Mouse (Mus musculus) right cerebral cortex, postnatal 14 days (tissue): ENCODE results near the gene S100a2.

Source experiments
- DNase-seq: peaks from one replicate; pipeline ENCODE4 v3.0.0; 2022

The S100a2 gene

DNA sequence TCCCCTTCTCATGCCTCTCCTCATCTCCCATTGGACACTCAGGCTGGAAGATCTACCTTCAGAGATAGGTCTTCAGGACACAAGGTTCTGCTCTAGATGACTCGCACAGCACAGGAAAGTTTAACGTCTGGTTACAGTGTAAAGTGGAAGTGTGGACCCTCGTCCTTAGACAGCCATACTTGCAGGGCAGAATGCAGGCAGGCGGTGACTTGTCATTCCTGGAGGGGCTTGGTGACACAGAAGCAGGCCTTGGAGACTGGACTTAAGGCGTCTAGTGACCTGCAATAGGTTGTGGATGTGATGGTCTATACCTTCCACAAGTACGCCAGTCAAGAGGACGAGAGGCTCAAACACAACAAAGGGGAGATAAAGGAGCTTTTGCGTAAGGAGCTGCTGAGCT, at the start of gene S100a2:
TSS of gene S100a2 (plus strand) at position 301 of the 400 bp plus-strand sequence.
- DNase-seq = no peak

GRCm38 (mm10) chr3:90540904-90541303, 49.1 kb upstream of the S100a2 start:
- no peak for DNase-seq

DNA sequence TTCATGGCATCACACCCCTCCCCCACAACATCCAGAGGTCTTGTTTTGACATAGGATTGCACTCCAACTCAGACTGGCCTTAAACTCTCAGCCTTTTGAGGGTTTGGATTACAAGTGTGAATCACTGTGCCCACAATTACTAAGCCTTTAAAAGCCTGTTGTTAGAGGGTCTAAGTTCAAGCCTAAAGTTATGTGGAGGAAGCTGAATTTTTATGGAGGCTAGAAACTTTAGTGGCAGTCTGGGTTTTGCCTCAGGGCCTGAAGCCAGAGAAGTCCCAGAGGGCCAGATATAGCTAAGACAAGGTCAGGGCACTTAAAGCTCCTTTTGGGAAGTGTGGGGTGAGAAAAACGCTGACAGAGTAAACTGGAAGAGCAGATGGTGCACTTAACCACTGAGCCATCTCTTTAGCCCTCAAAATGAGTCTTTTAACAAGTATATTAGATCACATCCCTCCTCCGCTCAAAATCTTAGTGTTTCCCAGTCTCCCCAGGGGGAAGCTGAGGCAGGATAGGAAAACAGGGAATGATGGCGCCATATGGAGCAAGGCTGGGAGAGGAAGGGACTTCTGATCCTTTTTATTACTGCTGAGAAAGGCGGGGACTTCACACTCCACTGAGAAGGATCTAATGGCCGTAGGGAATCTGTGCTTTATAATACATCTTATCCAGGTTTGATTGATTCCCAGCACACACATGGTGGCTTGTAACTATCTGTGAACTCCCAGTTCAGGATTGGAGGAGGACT, 40.2 kb upstream of the S100a2 start:
- DNase-seq = no peak

DNA sequence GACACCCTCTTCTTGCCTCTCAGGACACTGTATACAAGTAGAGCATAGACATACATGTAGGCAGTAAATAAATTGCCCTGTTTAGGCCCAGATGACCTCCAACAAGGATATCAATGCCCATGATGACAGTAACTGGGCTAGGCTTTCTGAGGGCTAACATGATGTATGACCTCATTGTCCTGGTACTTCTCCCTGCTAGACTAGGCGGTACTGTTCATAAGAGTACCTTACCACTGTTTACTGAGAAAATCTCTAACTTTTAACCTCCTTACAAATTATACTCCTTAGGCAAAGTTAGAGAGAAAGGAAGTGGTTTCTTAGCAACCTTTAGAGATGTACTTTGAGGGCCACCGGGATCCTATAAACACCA, 39.6 kb upstream of the S100a2 start:
- no peak for DNase-seq

DNA sequence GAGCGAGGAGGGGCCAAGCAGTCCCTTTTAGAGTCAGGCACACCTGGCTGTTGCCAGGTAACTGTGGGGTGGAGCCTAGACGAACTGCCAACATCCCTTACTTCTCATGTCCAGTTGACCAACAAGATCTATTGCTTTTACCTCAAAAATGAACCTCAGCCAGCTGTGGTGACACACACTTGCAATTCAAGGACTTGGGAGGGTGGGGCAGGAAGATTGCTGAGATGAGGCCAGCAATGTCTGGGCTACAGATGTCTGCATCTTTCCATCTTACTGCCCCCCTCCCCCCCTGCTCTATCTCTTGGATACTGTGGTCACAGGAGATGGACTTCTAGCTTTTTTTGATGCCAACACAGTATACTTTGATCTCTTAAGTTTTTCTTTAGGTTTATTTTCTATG, 37.8 kb upstream of the S100a2 start:
- no peak for DNase-seq

DNA sequence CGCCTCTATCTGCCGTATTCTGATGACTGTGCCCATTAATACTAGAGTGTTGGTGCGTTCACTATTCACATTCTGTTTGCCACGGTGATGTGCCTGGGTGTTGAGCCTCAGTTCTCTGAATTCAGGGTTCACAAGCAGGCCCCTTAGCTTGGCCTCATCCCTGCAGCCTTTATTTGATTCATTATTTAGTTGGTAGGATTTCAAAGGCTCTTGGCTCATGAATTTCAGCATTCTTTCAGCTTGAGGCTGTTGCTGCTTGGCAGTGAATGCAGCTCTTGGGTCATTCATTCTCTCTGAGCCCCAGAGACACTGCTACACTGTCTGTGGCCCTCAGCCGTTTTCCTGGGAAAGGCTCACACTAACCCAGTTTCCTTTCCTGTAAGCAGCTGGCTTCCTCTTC, 34.1 kb upstream of the S100a2 start:
- no peak for DNase-seq

- DNase-seq = no peak
These were observed 29.9 kb upstream of the S100a2 start, which contains the start of gene S100a3 for GRCm38 (mm10) chr3:90560008-90560628. Gene S100a3, plus strand, starts transcription at chr3:90560578.

DNA sequence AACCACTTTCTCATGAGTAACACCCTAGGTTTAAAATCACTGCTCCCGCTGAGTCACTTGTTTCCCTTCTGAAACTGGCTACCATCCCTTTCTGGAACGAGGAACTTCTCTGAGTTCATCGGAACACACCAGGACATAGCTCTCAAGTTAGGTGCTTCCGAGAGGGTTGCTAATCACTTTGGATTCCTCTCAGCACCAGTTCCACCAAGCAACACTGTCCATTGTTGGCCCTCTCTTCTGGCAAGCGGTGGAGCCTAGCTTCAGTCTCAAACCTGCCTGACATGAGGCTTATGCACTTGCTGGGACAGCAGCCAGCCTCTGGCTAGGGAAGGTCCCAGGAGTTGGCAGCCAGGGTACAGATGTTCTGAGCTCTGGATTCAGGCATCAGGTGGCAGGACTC, 15.4 kb upstream of the S100a2 start:
- DNase-seq = no peak

DNA sequence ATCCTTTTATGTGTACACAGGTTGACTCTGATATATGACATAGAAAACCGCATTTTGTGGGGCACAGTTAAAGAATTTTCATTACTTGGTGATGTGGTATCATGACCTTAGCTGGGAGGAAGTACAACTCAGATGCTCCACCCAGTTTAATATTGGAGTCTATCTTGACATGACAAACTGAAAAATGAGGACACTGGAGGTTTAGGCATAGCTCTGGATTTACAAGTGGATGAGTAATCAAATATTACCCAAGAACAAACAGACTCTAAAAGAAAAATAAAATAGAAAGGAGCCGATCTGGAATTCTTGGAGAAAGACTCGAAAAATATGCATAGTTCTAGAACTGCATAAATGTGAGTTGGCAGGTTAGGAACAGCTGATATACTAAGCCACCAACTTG, 14.7 kb upstream of the S100a2 start:
- no peak for DNase-seq

GRCm38 (mm10) chr3:90576351-90577001, 13.6 kb upstream of the S100a2 start:
- no peak for DNase-seq

DNA sequence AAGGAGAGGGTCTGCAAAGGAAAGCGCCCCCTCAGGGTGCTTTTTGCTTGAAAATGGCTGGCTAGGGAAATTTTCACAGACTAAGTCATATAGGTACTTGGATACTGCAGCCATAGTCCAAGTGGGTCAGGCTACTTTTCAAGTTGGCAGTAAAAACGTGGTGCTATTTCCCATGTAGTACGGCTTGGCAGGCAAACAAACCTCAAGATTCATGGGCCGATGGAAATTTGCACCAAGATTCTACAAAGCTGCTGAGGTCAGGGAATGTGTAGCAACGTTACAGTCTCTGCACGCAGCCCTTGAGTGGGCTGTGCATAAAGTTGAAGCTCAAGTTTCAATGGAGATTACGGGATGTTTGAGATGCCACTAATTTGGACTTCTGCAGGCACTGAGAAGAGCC, 10.6 kb upstream of the S100a2 start:
- DNase-seq = no peak

- no peak for DNase-seq
These were observed 8.9 kb upstream of the S100a2 start for GRCm38 (mm10) chr3:90581141-90581540.

DNA sequence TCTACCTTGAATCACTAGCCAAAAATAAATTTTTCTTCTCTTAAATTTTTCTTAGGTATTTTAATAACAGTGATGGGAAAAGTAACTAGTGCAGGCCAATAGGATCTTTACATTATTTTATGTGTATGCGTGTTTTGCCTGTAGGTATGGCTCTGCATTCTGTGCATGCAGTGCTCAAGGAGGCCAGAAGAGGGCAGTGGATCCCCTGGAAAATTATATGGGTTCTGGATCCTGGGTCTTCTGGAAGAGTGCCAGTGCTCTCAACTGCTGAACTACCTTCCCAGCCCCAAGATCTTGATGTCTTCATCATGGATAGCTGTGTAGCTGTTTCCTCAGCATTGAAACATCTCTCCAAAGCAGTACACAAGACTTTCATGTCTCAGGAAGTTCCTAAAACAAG, 7.9 kb upstream of the S100a2 start:
- DNase-seq = no peak

DNA sequence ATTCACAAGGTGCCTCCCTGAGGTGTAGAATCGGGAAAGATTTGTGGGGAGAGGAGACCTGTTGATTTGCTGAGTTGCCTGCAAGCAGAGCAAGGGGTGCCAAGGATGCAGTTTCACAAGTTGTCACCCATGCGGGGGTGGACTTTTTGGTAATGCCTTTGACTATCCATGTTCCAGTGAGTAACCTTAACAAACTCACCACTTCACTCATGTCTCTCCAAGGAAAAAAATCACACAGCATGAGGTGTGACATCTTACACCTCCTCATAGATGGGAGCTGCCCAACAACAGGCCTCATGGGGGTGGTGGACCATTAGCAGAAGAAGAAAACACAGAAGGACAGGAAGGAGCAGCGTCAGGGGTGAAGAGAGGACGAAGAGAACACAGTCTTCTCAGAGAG, 7.5 kb upstream of the S100a2 start:
- no peak for DNase-seq

DNA sequence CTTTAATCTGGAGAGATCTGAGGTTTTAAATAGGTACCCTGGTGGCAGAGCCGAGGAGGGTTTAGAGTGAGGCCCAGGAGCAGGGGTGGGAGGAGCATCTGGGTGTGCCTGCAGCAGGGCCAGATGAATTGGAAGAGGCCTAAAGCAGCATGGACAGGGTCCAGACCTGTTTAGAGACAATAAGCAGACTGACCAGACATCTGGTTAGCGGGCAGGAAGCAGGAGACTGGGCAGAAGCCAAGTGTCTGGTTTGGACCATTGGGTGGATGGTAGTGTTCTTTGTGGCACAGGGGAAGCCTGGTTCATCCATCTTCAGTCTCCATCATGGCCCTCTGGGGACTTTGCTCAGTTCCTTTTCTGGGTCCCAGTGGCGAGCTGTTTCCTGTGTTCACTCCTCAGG, 6.2 kb upstream of the S100a2 start:
- no peak for DNase-seq

GRCm38 (mm10) chr3:90585595-90585994, 4.5 kb upstream of the S100a2 start:
- DNase-seq = peak; percentile 41

GRCm38 (mm10) chr3:90586016-90586643, 3.9 kb upstream of the S100a2 start:
- DNase-seq = no peak

GRCm38 (mm10) chr3:90586906-90587305, 3.1 kb upstream of the S100a2 start:
- no peak for DNase-seq

GRCm38 (mm10) chr3:90587361-90588101, 2.5 kb upstream of the S100a2 start:
- no peak for DNase-seq

- DNase-seq = no peak
These were observed 657 bp upstream of the S100a2 start for GRCm38 (mm10) chr3:90589390-90589789.

- DNase-seq = no peak
These were observed 4.4 kb downstream of the S100a2 start for GRCm38 (mm10) chr3:90594466-90594865.

- DNase-seq = no peak
These were observed 5.5 kb downstream of the S100a2 start for GRCm38 (mm10) chr3:90595556-90595955.

GRCm38 (mm10) chr3:90596810-90597209, 6.8 kb downstream of the S100a2 start:
- no peak for DNase-seq
